Mouse (Mus musculus): Measurements from ENCODE around the gene Leng8. TPM values are rescaled to one million over a fixed set of nuclear protein-coding genes. Genes with fewer than 3 reads are reported as not detected.
A peak's percentile ranks its signal among the peaks of the same experiment; 100 is the strongest.

The Leng8 gene
- polyA plus RNA-seq, 1 experiment from 2014 or later = 14.7 TPM

GRCm38 (mm10) chr7:4124315-4124759 is 12.5 kb upstream of the Leng8 start:
- no peak overlapping the region for H3K4me3 ChIP-seq (ENCODE audit: low read depth, low read length)
- no peak overlapping the region for H3K27ac ChIP-seq (replicated peaks)
- 2% methylated on average over 10 of the region's 10 CpGs for WGBS
- no peaks in the 10 kb centered on the region for H3K9me3 ChIP-seq (ENCODE audit: control insufficient read depth, low read length)
- peak; percentile 60 for DNase-seq (ENCODE audit: low spot score)
- H3K9ac ChIP-seq (ENCODE audit: low read length) = no peak overlapping the region
- H3K36me3 ChIP-seq (ENCODE audit: control insufficient read depth, insufficient read depth, low read length) = no peaks in the 10 kb centered on the region
- no peaks in the 10 kb centered on the region; the same call in 1 of the 2 replicates for H3K4me1 ChIP-seq (replicated peaks; ENCODE audit: control insufficient read depth, insufficient read depth)
- TF ChIP-seq CTCF (IDR thresholded peaks at IDR 0.05; ENCODE audit: low read depth) (peak; percentile 50), EP300 (optimal IDR thresholded peaks at IDR 0.05) (no peak)
- H3K4me2 ChIP-seq (replicated peaks; ENCODE audit: low read depth) = no peak overlapping the region
- peak; percentile 21 for ATAC-seq (ENCODE audit: low FRiP score, low TSS enrichment)
- peaks cover 3% of the 10 kb centered on the region; the same call in 1 of the 2 replicates for H3K27me3 ChIP-seq (ENCODE audit: control insufficient read depth, insufficient read depth, low read length)

GRCm38 (mm10) chr7:4124856-4125255 is 12.0 kb upstream of the Leng8 start:
- Histone ChIP-seq H3K27me3 (ENCODE audit: control insufficient read depth, insufficient read depth, low read length) (no peaks in the 10 kb centered on the region), H3K4me3 (ENCODE audit: low read depth, low read length) (no peak overlapping the region), H3K36me3 (ENCODE audit: control insufficient read depth, insufficient read depth, low read length) (no peaks in the 10 kb centered on the region), H3K27ac (replicated peaks) (no peak overlapping the region), H3K9ac (ENCODE audit: low read length) (no peak overlapping the region), H3K4me1 (replicated peaks; ENCODE audit: control insufficient read depth, insufficient read depth) (no peaks in the 10 kb centered on the region; the same call in 1 of the 2 replicates), H3K4me2 (replicated peaks; ENCODE audit: low read depth) (no peak overlapping the region), H3K9me3 (ENCODE audit: control insufficient read depth, low read length) (no peaks in the 10 kb centered on the region)
- no peak for TF ChIP-seq CTCF (IDR thresholded peaks at IDR 0.05; ENCODE audit: low read depth)
- TF ChIP-seq EP300 (optimal IDR thresholded peaks at IDR 0.05) = no peak
- no peak for DNase-seq (ENCODE audit: low spot score)
- WGBS = 26% methylated on average over 5 of the region's 5 CpGs
- ATAC-seq (ENCODE audit: low FRiP score, low TSS enrichment) = no peak

- TF ChIP-seq CTCF (IDR thresholded peaks at IDR 0.05; ENCODE audit: low read depth) = peak; percentile 43
- no peak for TF ChIP-seq EP300 (optimal IDR thresholded peaks at IDR 0.05)
- DNase-seq (ENCODE audit: low spot score) (no peak), ATAC-seq (ENCODE audit: low FRiP score, low TSS enrichment) (no peak)
- Histone ChIP-seq H3K36me3 (ENCODE audit: control insufficient read depth, insufficient read depth, low read length) (no peaks in the 10 kb centered on the region), H3K4me3 (ENCODE audit: low read depth, low read length) (no peak overlapping the region), H3K9me3 (ENCODE audit: control insufficient read depth, low read length) (no peaks in the 10 kb centered on the region), H3K9ac (ENCODE audit: low read length) (no peak overlapping the region), H3K4me1 (replicated peaks; ENCODE audit: control insufficient read depth, insufficient read depth) (no peaks in the 10 kb centered on the region; the same call in 1 of the 2 replicates), H3K4me2 (replicated peaks; ENCODE audit: low read depth) (no peak overlapping the region), H3K27me3 (ENCODE audit: control insufficient read depth, insufficient read depth, low read length) (no peaks in the 10 kb centered on the region), H3K27ac (replicated peaks) (no peak overlapping the region)
- 20% methylated on average over 9 of the region's 9 CpGs for WGBS
These were observed 11.5 kb upstream of the Leng8 start for GRCm38 (mm10) chr7:4125306-4125705.

GRCm38 (mm10) chr7:4126992-4127785 is 9.7 kb upstream of the Leng8 start:
- H3K9ac ChIP-seq (ENCODE audit: low read length) = no peak overlapping the region
- no peak for ATAC-seq (ENCODE audit: low FRiP score, low TSS enrichment)
- no peak for DNase-seq (ENCODE audit: low spot score)
- H3K4me3 ChIP-seq (ENCODE audit: low read depth, low read length) = no peak overlapping the region
- no peaks in the 10 kb centered on the region for H3K9me3 ChIP-seq (ENCODE audit: control insufficient read depth, low read length)
- H3K36me3 ChIP-seq (ENCODE audit: control insufficient read depth, insufficient read depth, low read length) = no peaks in the 10 kb centered on the region
- no peaks in the 10 kb centered on the region; the same call in 1 of the 2 replicates for H3K4me1 ChIP-seq (replicated peaks; ENCODE audit: control insufficient read depth, insufficient read depth)
- 82% methylated on average over 11 of the region's 11 CpGs for WGBS
- H3K4me2 ChIP-seq (replicated peaks; ENCODE audit: low read depth) = no peak overlapping the region
- TF ChIP-seq CTCF (IDR thresholded peaks at IDR 0.05; ENCODE audit: low read depth) (no peak), EP300 (optimal IDR thresholded peaks at IDR 0.05) (no peak)
- no peak overlapping the region for H3K27ac ChIP-seq (replicated peaks)
- no peaks in the 10 kb centered on the region for H3K27me3 ChIP-seq (ENCODE audit: control insufficient read depth, insufficient read depth, low read length)

GRCm38 (mm10) chr7:4127894-4128293 is 8.9 kb upstream of the Leng8 start:
- H3K27me3 ChIP-seq (ENCODE audit: control insufficient read depth, insufficient read depth, low read length) = no peaks in the 10 kb centered on the region
- no peak for DNase-seq (ENCODE audit: low spot score)
- H3K4me1 ChIP-seq (replicated peaks; ENCODE audit: control insufficient read depth, insufficient read depth) = no peaks in the 10 kb centered on the region; the same call in 1 of the 2 replicates
- no peak overlapping the region for H3K4me2 ChIP-seq (replicated peaks; ENCODE audit: low read depth)
- WGBS = 92% methylated on average over 4 of the region's 4 CpGs
- no peak overlapping the region for H3K27ac ChIP-seq (replicated peaks)
- 0 out of 2 replicates have a peak overlapping the region, but pooled peaks have one; percentile 13 for H3K9ac ChIP-seq (ENCODE audit: low read length)
- no peaks in the 10 kb centered on the region for H3K36me3 ChIP-seq (ENCODE audit: control insufficient read depth, insufficient read depth, low read length)
- no peak for TF ChIP-seq EP300 (optimal IDR thresholded peaks at IDR 0.05)
- no peak for TF ChIP-seq CTCF (IDR thresholded peaks at IDR 0.05; ENCODE audit: low read depth)
- ATAC-seq (ENCODE audit: low FRiP score, low TSS enrichment) = no peak
- no peak overlapping the region for H3K4me3 ChIP-seq (ENCODE audit: low read depth, low read length)
- no peaks in the 10 kb centered on the region for H3K9me3 ChIP-seq (ENCODE audit: control insufficient read depth, low read length)

- H3K9me3 ChIP-seq (ENCODE audit: control insufficient read depth, low read length) = no peaks in the 10 kb centered on the region
- ATAC-seq (ENCODE audit: low FRiP score, low TSS enrichment) (0 out of 2 replicates have a peak, but pooled peaks have one; percentile 5), DNase-seq (ENCODE audit: low spot score) (no peak)
- no peak overlapping the region for H3K27ac ChIP-seq (replicated peaks)
- 40% methylated on average over 6 of the region's 6 CpGs for WGBS
- no peaks in the 10 kb centered on the region; the same call in 1 of the 2 replicates for H3K4me1 ChIP-seq (replicated peaks; ENCODE audit: control insufficient read depth, insufficient read depth)
- no peak overlapping the region for H3K4me2 ChIP-seq (replicated peaks; ENCODE audit: low read depth)
- H3K9ac ChIP-seq (ENCODE audit: low read length) = no peak overlapping the region
- TF ChIP-seq EP300 (optimal IDR thresholded peaks at IDR 0.05) (no peak), CTCF (IDR thresholded peaks at IDR 0.05; ENCODE audit: low read depth) (no peak)
- no peaks in the 10 kb centered on the region for H3K36me3 ChIP-seq (ENCODE audit: control insufficient read depth, insufficient read depth, low read length)
- no peak overlapping the region for H3K4me3 ChIP-seq (ENCODE audit: low read depth, low read length)
- no peaks in the 10 kb centered on the region for H3K27me3 ChIP-seq (ENCODE audit: control insufficient read depth, insufficient read depth, low read length)
These were observed 8.0 kb upstream of the Leng8 start for GRCm38 (mm10) chr7:4128860-4129259.

All from stomach, postnatal 0 days (tissue).